Mouse (Mus musculus) brain, adult 2 months (tissue): ENCODE results near the gene Pigl.
A peak's percentile ranks its signal among the peaks of the same experiment; 100 is the strongest.

Experiments used
- DNase-seq: peaks from one replicate; pipeline ENCODE4 v3.0.0; 2011; ENCODE audit warnings: low read depth, low spot score

Pigl gene

DNA sequence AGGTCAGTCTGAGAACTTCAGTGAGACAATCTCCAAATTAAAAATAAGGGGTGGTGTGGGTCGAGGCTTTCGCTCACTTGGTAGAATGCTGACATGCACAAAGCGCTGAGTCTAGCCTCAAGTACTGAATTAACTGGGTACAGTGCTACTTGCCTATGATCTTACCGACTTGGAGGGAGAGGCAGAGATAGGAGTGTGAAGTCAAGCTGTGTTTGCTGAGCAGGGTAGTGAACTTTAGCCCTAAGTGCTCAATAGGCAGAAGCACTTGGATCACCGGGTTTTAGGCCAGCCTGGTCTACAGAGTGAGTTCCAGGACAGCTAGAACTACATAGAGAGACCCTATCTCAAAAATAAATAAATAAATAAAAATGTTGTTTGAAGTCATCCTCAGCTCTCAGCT, 98.9 kb downstream of the Pigl start:
- DNase-seq: no peak

DNA sequence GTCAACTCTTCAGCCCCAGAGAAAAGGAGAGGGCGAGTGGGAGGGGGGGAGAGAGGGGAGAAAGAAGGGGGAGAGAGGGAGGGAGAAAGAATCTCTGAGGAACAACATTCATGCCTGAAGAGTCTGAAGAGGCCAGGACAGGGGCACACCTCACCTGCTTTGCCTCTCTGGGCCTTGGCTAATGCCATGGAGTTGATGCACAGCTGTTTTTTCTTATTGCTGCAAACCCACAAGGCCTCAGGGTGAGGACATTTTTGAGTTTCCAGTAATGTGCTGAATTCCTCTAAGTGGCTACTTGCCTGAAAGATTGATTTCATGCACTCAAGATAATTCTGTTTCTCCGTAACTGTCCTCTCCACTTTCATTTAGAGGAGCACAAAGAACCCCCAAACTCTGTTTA, 99.9 kb downstream of the Pigl start:
- DNase-seq: no peak

DNA sequence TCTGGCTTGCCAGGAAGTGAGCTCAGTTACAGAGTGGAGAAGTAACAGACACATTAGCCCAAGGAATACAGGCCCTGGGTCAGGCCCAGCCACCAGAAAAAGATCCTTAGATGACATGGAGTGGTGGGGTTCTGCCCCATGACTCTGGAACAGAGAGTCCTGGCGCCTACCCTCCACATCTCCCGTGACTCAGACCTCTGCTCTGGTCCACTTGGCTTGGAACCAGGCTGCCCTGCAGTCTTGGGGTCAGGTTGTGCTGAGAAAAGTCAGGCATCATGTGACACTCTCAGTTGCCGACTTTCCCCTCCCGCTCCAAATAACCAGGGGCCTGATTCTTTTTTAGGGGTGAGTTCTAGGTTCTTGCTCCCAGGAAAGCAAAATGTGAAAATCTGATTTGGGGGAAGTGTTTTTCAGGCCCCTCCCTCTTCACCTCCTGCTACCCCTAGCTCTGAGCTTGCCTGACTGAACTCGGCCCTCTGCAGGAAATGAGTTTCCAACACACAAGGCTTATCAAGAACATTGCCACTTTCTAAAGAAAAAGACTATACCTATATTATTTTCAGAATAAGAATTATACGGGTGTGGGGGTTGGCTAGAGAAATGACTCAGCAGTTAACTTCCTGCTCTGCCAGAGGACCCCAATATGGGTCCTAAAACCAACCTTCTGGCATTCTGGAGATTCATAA, 100.8 kb downstream of the Pigl start:
- DNase-seq: no peak

DNA sequence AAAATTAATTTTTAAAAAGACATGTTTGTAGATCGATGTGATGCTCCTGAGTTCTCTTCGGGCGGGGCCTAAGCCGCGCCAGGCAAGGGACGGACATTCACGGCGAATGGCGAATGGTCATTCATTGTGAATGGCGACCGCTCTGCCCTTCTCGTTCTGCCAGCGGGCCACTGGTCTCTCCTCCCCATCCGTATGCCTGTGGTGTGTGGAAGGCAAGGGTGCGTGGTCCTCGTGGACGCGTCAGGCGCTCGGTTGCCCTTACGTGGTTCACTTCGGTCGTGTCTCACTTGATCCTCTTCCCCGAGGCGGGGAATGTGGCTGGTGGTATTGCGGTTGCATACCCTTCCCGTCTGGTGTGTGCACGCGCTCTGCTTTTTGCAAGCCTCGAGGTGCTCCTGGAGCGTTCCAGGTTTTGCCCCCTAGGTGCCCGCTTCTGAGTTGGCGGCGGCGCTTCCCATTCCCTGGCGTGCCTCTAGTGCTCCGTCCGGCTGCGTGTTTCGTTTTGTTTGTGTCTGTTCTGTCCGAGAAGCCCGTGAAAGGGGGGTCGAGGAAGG, 102.3 kb downstream of the Pigl start:
- DNase-seq: peak; percentile 16

DNA sequence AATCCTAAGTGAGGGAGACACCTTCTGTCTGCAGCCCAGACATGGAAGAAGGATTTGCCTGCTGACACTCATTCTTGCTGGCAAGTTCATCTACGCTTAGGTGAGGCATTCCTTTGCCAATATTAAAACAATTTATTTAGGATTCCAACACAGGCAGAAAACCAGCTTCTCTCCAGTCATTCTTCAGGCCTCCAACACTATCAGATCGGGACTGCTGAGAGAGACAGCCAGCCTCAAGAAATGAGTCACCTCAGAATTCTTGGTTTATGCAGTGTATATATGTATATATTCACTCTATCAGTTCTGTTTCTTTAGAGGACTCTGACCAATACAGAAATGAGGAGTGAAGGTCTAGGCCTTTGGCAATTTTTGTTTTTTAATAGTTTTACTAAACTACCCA, 105.3 kb downstream of the Pigl start:
- DNase-seq: no peak
